Mouse (Mus musculus): Measurements from ENCODE around the gene Cdc16. TPM values are rescaled to one million over a fixed set of nuclear protein-coding genes. Genes with fewer than 3 reads are reported as not detected.

Gene Cdc16
- polyA plus RNA-seq, 1 experiment from 2014 or later = 145 TPM

GRCm38 (mm10) chr8:13793097-13793745, 35.7 kb downstream of the Cdc16 start:
- ATAC-seq = no peak

DNA sequence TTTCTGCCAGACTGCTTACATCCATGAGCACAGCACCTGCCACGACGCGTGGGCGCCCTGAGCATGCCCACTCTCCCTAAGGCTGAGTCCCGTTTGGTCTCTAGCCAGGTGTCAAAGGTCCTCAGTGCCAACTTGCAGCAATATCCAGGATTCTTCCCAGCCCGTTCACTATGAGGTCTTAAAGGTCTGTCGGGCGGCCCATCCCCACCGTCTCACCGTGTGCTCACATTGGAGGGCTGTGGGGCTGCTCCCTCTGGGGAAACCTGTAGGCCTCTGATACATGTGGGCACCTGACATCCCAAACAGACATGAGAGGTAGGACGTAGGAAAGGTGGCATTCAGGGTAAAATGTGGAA, 36.2 kb downstream of the Cdc16 start:
- no peak overlapping the region for H3K4me2 ChIP-seq (ENCODE audit: low read length)
- H3K27me3 ChIP-seq (ENCODE audit: control insufficient read depth, insufficient read depth, low read depth, low read length) = no peaks in the 10 kb centered on the region
- no peak overlapping the region for H3K27ac ChIP-seq (ENCODE audit: low read length)
- no peak for ATAC-seq
- 96% methylated on average over 11 of the region's 11 CpGs for WGBS
- H3K9ac ChIP-seq (ENCODE audit: low read depth, low read length) = no peak overlapping the region
- H3K4me1 ChIP-seq (ENCODE audit: control insufficient read depth, insufficient read depth, low read length) = no peaks in the 10 kb centered on the region
- no peaks in the 10 kb centered on the region for H3K9me3 ChIP-seq (replicated peaks; ENCODE audit: control insufficient read depth, low read length, poor library complexity, severe bottlenecking)
- no peak overlapping the region for H3K4me3 ChIP-seq (ENCODE audit: low read depth, low read length)
- peaks cover 40% of the 10 kb centered on the region for H3K36me3 ChIP-seq (ENCODE audit: control insufficient read depth, insufficient read depth, low read length)

More at GRCm38 (mm10) chr8:13793097-13793745, 35.7 kb downstream of the Cdc16 start:
- H3K4me2 ChIP-seq (ENCODE audit: low read length) = no peak overlapping the region
- H3K9me3 ChIP-seq (replicated peaks; ENCODE audit: control insufficient read depth, low read length, poor library complexity, severe bottlenecking) = no peaks in the 10 kb centered on the region
- H3K4me1 ChIP-seq (ENCODE audit: control insufficient read depth, insufficient read depth, low read length) = no peaks in the 10 kb centered on the region
- peaks cover 40% of the 10 kb centered on the region for H3K36me3 ChIP-seq (ENCODE audit: control insufficient read depth, insufficient read depth, low read length)
- H3K9ac ChIP-seq (ENCODE audit: low read depth, low read length) = no peak overlapping the region
- 97% methylated on average over 8 of the region's 8 CpGs for WGBS
- H3K4me3 ChIP-seq (ENCODE audit: low read depth, low read length) = no peak overlapping the region
- H3K27me3 ChIP-seq (ENCODE audit: control insufficient read depth, insufficient read depth, low read depth, low read length) = no peaks in the 10 kb centered on the region
- no peak overlapping the region for H3K27ac ChIP-seq (ENCODE audit: low read length)

- ATAC-seq = no peak
- no peaks in the 10 kb centered on the region for H3K4me1 ChIP-seq (ENCODE audit: control insufficient read depth, insufficient read depth, low read length)
- no peak overlapping the region for H3K4me2 ChIP-seq (ENCODE audit: low read length)
- H3K9ac ChIP-seq (ENCODE audit: low read depth, low read length) = no peak overlapping the region
- H3K27ac ChIP-seq (ENCODE audit: low read length) = no peak overlapping the region
- no peaks in the 10 kb centered on the region for H3K9me3 ChIP-seq (replicated peaks; ENCODE audit: control insufficient read depth, low read length, poor library complexity, severe bottlenecking)
- 95% methylated on average over 5 of the region's 5 CpGs for WGBS
- no peaks in the 10 kb centered on the region for H3K27me3 ChIP-seq (ENCODE audit: control insufficient read depth, insufficient read depth, low read depth, low read length)
- no peak overlapping the region for H3K4me3 ChIP-seq (ENCODE audit: low read depth, low read length)
- H3K36me3 ChIP-seq (ENCODE audit: control insufficient read depth, insufficient read depth, low read length) = peaks cover 37% of the 10 kb centered on the region
These were observed 40.2 kb downstream of the Cdc16 start for GRCm38 (mm10) chr8:13797676-13798075.

DNA sequence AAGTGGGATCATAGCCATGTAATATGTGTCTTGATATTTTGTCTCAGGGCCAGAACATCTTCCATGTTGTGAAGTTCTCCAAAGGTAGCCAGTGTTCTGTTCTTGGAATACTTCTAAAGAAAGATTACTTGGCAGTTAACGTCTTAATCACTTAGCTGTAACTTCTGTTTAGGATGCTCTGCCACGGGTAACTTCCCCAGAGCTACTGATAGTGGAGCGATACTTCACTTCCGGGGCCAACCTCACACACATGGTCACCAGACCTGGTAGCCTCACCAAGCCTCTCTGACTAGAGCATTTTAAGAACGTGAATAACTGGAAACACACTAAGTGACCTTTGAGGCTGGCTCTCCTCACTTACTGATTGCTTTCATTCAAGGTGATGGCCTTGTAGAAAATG, 42.1 kb downstream of the Cdc16 start:
- no peaks in the 10 kb centered on the region for H3K9me3 ChIP-seq (replicated peaks; ENCODE audit: control insufficient read depth, low read length, poor library complexity, severe bottlenecking)
- no peak for ATAC-seq
- no peaks in the 10 kb centered on the region for H3K27me3 ChIP-seq (ENCODE audit: control insufficient read depth, insufficient read depth, low read depth, low read length)
- peaks cover 24% of the 10 kb centered on the region for H3K36me3 ChIP-seq (ENCODE audit: control insufficient read depth, insufficient read depth, low read length)
- H3K27ac ChIP-seq (ENCODE audit: low read length) = no peak overlapping the region
- 93% methylated on average over 5 of the region's 5 CpGs for WGBS
- H3K4me2 ChIP-seq (ENCODE audit: low read length) = no peak overlapping the region
- H3K4me3 ChIP-seq (ENCODE audit: low read depth, low read length) = no peak overlapping the region
- H3K9ac ChIP-seq (ENCODE audit: low read depth, low read length) = no peak overlapping the region
- H3K4me1 ChIP-seq (ENCODE audit: control insufficient read depth, insufficient read depth, low read length) = no peaks in the 10 kb centered on the region

- Histone ChIP-seq H3K4me2 (ENCODE audit: low read length) (no peak overlapping the region), H3K4me1 (ENCODE audit: control insufficient read depth, insufficient read depth, low read length) (no peaks in the 10 kb centered on the region), H3K4me3 (ENCODE audit: low read depth, low read length) (no peak overlapping the region), H3K27me3 (ENCODE audit: control insufficient read depth, insufficient read depth, low read depth, low read length) (no peaks in the 10 kb centered on the region), H3K36me3 (ENCODE audit: control insufficient read depth, insufficient read depth, low read length) (no peaks in the 10 kb centered on the region), H3K9me3 (replicated peaks; ENCODE audit: control insufficient read depth, low read length, poor library complexity, severe bottlenecking) (no peaks in the 10 kb centered on the region), H3K9ac (ENCODE audit: low read depth, low read length) (no peak overlapping the region), H3K27ac (ENCODE audit: low read length) (no peak overlapping the region)
- WGBS = 81% methylated on average over 7 of the region's 7 CpGs
- no peak for ATAC-seq
These were observed 71.2 kb downstream of the Cdc16 start for GRCm38 (mm10) chr8:13828598-13829172.

Other genes with a start within 250 kb of the Cdc16 start
- gene 1700029H14Rik, start 195.2 kb upstream of the Cdc16 start, polyA plus RNA-seq (2015; fragmentation: Nextera tagmentation; extraction: Ambion mirVana) = not detected in 2 replicates
- gene Rasa3, start 80.1 kb upstream of the Cdc16 start, polyA plus RNA-seq (2015; fragmentation: Nextera tagmentation; extraction: Ambion mirVana) = 29.3 and 33.2 TPM in 2 replicates
- 1.4 and 1.9 TPM in 2 replicates for gene Cfap97d2, start 51.8 kb upstream of the Cdc16 start, polyA plus RNA-seq (2015; fragmentation: Nextera tagmentation; extraction: Ambion mirVana)
- 38.9 and 41.3 TPM in 2 replicates for gene Upf3a, start 27.9 kb downstream of the Cdc16 start, polyA plus RNA-seq (2015; fragmentation: Nextera tagmentation; extraction: Ambion mirVana)
- gene AF366264, start 80.7 kb downstream of the Cdc16 start, polyA plus RNA-seq (2015; fragmentation: Nextera tagmentation; extraction: Ambion mirVana) = not detected in 2 replicates
- gene Champ1, start 112.0 kb downstream of the Cdc16 start, polyA plus RNA-seq (2015; fragmentation: Nextera tagmentation; extraction: Ambion mirVana) = 54.9 and 56.3 TPM in 2 replicates
- 145 and 155 TPM in 2 replicates for gene Coprs, start 132.6 kb downstream of the Cdc16 start, polyA plus RNA-seq (2015; fragmentation: Nextera tagmentation; extraction: Ambion mirVana)